Mouse (Mus musculus) E14TG2a.4 (cell line): Measurements from ENCODE around the gene Spef1.

Experiments
- H3K27me3 ChIP-seq: 2 replicates; pipeline ENCODE4 v1.6.1; 2014; ENCODE audit warnings: low read length, control low read depth; ENCODE audit not compliant: insufficient read depth
- H3K36me3 ChIP-seq: 2 replicates; pipeline ENCODE4 v1.6.1; 2014; ENCODE audit warnings: low read length, control low read depth; ENCODE audit not compliant: insufficient read depth
- H3K4me1 ChIP-seq: replicated peaks from 2 replicates; pipeline ENCODE4 v1.6.1; 2014; ENCODE audit warnings: low read depth, low read length, control low read depth
- H3K4me3 ChIP-seq: replicated peaks from 2 replicates; pipeline ENCODE4 v1.5.1; 2014; ENCODE audit warnings: mild to moderate bottlenecking, low read length
- H3K9me3 ChIP-seq: 2 replicates; pipeline ENCODE4 v1.6.1; 2014; ENCODE audit warnings: low read length, control low read depth
- CTCF ChIP-seq: conservative IDR thresholded peaks from 2 replicates; pipeline ENCODE4 v1.5.1; 2014; ENCODE audit warnings: low read length
- NANOG ChIP-seq: IDR thresholded peaks from 2 replicates; pipeline ENCODE4 v1.6.1; 2014; ENCODE audit warnings: borderline replicate concordance, low read length, mixed read lengths
- POU5F1 ChIP-seq: IDR thresholded peaks from 2 replicates; pipeline ENCODE4 v1.6.1; 2014; ENCODE audit warnings: low read length, borderline replicate concordance

Gene Spef1

GRCm38 (mm10) chr2:131179990-131180587 lies 7.0 kb downstream of the Spef1 start, which contains the start of gene Cenpb:
Cenpb (minus strand) TSS chr2:131180067.
- H3K4me3 ChIP-seq, result peak within 1 kb of the TSS; percentile 92
- H3K36me3 ChIP-seq, result peaks cover 33% of the 10 kb centered on the region
- peaks cover 52% of the 10 kb centered on the region for H3K4me1 ChIP-seq
- TF ChIP-seq CTCF (peak; percentile 52), NANOG (no peak)
- H3K27me3 ChIP-seq, result no peaks in the 10 kb centered on the region
- H3K9me3 ChIP-seq, result no peaks in the 10 kb centered on the region

DNA sequence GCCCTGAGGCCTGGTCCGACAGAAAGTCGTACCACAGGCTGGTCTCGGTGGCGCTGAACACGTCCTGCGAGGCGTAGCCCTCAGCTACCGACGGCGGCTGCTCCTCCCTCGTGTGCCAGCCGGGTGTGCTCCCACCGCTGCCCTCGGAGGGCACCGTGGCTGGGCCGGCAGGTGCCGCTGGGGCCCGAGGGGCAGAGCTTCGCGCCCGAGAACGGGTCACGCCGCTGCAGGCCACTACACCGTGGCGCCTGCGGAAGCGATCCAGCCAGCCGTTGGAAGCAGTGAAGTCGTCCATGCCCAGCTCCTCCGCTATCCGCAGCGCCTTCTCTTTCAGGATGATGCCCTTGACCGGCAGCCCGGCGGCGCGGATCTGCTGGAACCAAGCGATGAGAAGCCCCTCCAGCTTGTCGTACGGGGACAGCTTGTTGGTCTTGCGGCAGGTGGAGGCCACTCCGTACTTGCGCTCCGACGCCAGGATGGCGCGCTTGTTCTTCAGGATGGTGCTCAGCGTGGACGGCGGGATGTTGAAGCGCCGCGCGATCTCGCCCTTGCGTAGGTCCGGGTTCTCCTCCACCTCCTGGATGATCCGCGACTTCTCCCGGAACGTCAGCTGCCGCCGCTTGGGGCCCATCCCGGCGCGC lies 7.7 kb downstream of the Spef1 start:
- Histone ChIP-seq H3K4me3 (peak overlapping the region; percentile 92), H3K36me3 (peaks cover 33% of the 10 kb centered on the region), H3K9me3 (no peaks in the 10 kb centered on the region), H3K27me3 (no peaks in the 10 kb centered on the region), H3K4me1 (peaks cover 59% of the 10 kb centered on the region)
- TF ChIP-seq CTCF, result no peak
- TF ChIP-seq NANOG, result no peak
- no peak for TF ChIP-seq POU5F1

DNA sequence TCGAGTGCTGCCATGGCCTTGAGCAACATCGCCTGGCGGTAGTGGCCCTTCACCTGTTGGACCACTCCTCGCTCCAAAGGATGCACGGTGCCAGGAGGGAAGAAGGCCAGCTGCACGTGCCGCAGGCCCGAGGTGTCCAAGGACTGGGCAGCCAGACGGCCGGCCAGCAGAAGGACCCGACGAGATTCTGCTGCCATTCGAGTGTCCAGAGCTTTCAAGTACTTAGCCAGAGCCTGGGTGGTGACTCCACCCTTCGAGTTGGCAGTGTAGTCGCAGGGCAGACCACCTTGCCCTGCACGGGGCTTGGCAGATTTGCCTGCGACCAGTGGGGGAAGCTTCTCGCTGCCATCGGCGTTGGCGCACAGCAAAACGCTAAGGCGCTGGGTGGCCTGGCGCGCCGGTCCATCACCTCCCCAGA lies 8.2 kb downstream of the Spef1 start:
- peaks cover 33% of the 10 kb centered on the region for H3K36me3 ChIP-seq
- TF ChIP-seq NANOG (no peak), POU5F1 (no peak), CTCF (no peak)

GRCm38 (mm10) chr2:131177932-131178331 lies 9.2 kb downstream of the Spef1 start:
- Histone ChIP-seq H3K9me3 (no peaks in the 10 kb centered on the region), H3K36me3 (peaks cover 33% of the 10 kb centered on the region), H3K27me3 (peaks cover 10% of the 10 kb centered on the region), H3K4me3 (peak overlapping the region; percentile 92), H3K4me1 (peaks cover 63% of the 10 kb centered on the region)
- TF ChIP-seq POU5F1 (no peak), CTCF (no peak), NANOG (no peak)

More for the DNA sequence above, 8.2 kb downstream of the Spef1 start:
- H3K9me3 ChIP-seq, result no peaks in the 10 kb centered on the region
- H3K4me1 ChIP-seq, result peaks cover 63% of the 10 kb centered on the region
- H3K27me3 ChIP-seq, result peaks cover 2% of the 10 kb centered on the region; the same call in 1 of the 2 replicates
- H3K4me3 ChIP-seq, result peak overlapping the region; percentile 92

DNA sequence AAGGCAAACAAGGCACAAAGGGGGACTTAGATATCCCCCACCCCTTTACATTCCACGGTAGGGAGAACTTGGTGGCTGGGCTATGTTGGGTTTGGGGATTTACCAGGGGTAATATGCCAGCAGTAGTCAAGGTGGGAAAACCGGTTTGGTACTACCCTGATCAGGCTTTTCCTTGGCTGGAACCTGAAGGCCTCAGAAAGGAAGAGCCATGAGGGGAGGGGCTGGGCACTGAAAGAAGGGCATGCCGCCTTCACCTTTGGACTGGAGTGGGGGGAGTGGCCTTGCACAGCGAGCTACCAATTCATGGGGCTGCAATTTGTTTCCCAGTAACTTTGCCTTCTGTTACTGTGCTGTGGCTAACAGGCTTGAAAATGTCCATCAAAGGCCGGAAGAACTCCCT lies 10.6 kb downstream of the Spef1 start:
- Histone ChIP-seq H3K4me3 (peak overlapping the region; percentile 17; the same call in 1 of the 2 replicates), H3K36me3 (peaks cover 33% of the 10 kb centered on the region), H3K9me3 (no peaks in the 10 kb centered on the region), H3K27me3 (peaks cover 25% of the 10 kb centered on the region), H3K4me1 (peaks cover 75% of the 10 kb centered on the region)
- TF ChIP-seq NANOG (no peak), CTCF (no peak), POU5F1 (no peak)

GRCm38 (mm10) chr2:131175945-131176309 lies 11.2 kb downstream of the Spef1 start:
- H3K27me3 ChIP-seq, result peaks cover 30% of the 10 kb centered on the region
- TF ChIP-seq NANOG (no peak), CTCF (no peak), POU5F1 (no peak)
- no peaks in the 10 kb centered on the region for H3K9me3 ChIP-seq
- H3K4me3 ChIP-seq, result no peak overlapping the region
- H3K4me1 ChIP-seq, result peaks cover 75% of the 10 kb centered on the region
- peaks cover 33% of the 10 kb centered on the region for H3K36me3 ChIP-seq

DNA sequence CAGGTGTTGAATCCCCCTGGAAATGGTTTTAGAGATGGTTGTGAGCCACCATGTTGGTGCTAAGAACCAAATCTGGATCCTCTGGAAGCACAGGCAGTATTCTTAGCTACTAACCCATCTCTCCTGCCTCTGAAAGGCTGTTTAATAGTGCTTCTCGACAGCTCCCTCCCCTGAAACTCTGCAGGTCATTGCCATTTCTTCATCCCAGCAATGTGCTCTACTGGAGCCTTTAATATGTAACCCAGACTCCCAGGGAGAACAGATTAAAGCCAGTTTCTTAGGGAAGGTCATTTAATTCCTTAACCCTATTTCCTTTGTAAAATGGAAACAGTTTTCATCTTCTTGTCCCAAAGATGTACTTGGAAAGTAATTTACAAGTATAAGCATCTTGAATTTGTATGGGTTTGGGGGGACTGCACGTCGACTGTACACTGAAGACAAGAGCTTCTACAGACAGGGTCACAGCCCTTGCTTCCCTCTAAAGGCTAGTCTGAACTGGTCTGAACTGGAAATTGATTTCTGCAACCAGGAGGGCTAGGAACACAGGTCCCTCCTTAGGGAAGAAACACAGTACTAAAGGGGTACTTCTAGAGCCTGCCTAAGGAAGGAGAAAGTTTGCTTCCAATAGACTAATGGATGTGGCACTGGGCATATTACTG lies 11.7 kb downstream of the Spef1 start:
- TF ChIP-seq NANOG (no peak), CTCF (no peak), POU5F1 (no peak)
- H3K4me3 ChIP-seq, result no peak overlapping the region
- H3K27me3 ChIP-seq, result peaks cover 35% of the 10 kb centered on the region
- H3K4me1 ChIP-seq, result peaks cover 75% of the 10 kb centered on the region
- peaks cover 33% of the 10 kb centered on the region for H3K36me3 ChIP-seq
- no peaks in the 10 kb centered on the region for H3K9me3 ChIP-seq

GRCm38 (mm10) chr2:131174700-131175099 lies 12.4 kb downstream of the Spef1 start:
- Histone ChIP-seq H3K27me3 (peaks cover 38% of the 10 kb centered on the region), H3K4me1 (peaks cover 79% of the 10 kb centered on the region), H3K36me3 (peaks cover 33% of the 10 kb centered on the region), H3K4me3 (peak overlapping the region; percentile 77), H3K9me3 (no peaks in the 10 kb centered on the region)
- TF ChIP-seq NANOG (no peak), POU5F1 (no peak), CTCF (no peak)
